Mouse (Mus musculus) erythroblast, embryonic 14.5 days (primary cell): ENCODE data around the gene Eif2b5.

Experiments
- GATA1 ChIP-seq: IDR thresholded peaks from 2 replicates; pipeline ENCODE4 v1.6.1; 2012; ENCODE audit warnings: low read length, inconsistent platforms, mixed read lengths
- TAL1 ChIP-seq: IDR thresholded peaks from 3 replicates; pipeline ENCODE4 v1.6.1; 2012; ENCODE audit warnings: low read length, inconsistent platforms, mixed read lengths

DNA sequence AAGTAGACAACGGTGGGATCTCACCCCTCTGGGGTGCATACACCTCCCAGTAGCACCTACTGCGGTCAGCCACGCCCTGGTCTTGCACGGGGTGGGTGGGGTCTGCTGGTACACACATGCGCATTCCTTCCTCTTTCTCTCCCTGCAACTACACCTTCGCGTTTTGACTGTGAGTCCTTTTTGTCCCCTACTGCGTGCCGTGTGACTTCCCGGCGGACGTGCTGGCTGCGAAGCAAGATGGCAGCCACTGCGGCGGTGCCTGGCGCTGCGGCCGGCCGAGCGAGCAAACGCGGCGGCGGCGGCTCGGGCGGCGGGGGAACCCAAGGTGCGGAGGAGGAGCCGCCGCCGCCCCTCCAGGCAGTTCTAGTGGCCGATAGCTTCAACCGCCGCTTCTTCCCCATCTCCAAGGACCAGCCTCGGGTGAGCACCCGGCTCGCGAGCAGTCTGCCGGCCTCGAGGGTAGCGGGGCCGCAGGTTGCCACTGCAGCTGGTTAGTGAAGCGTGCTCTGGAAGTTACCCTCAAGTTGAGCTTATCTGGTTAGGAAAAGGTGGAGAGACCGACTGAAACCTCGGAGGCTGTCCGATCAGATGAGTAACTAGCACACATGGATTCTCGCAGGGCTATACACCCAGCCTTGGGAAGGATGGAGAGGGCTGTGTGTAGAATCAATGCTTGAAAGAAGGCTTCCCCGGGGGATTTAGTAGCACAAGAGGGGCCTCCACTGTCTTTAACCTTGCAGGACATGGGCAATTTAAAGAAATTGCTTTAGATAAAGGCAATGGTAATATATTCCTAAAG, at the start of gene Eif2b5:
- TF ChIP-seq GATA1 (no peak), TAL1 (no peak)
